Comparison of ENCODE assay signal across 8 mouse cellular contexts in the genomic region with DNA sequence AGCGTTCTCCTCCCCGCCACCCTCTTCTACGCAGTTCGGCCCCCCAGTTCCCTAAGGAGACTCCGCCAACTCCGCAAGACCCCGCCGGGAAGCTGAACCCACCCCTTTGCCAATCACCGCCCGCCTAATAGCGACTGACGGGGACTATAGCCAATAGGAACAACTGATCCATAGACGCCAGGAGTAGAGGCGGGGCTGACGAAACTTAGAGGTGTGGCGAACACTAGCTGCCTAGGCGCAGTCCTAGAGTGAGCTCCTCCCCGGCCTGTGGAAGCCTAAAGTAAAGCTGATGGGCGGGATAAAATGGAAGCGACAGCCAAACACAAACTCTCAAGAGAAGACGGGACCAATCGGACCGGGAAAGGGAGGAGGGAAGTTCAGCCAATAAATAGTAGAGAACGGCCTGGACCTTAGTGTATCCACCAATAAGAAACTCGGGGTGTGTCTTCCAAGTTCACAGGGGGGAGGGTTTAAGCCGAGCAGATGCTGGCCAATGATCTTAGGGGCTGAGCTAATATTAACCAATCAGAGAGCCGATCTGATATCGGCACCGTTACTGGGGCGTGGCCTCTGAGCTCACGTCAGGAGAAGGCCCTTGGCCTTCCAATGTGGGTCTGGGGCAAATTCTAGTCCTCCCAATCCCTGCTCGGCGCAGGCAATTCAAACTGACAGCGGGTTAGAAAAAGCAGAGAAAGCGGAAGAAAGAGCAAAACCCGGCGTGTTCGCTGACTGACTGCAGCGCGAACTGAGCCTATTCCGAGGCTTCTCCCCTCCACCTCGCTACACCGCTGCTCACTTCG. TPM values are rescaled to one million over a fixed set of nuclear protein-coding genes. Genes with fewer than 3 reads are reported as not detected.
DNase-seq lines count a peak whose midpoint lies in the region; ATAC-seq lines count a peak whose summit lies in the region.

A gene (minus strand): TSS at position 72 of the 800 bp plus-strand sequence.
A gene (plus strand): TSS at position 623 of the 800 bp plus-strand sequence.

- H3K36me3 ChIP-seq in intestine, embryonic 14.5 days (ENCODE audit: control insufficient read depth, insufficient read depth, low read length), result no peaks in the 10 kb centered on the region

- no peaks in the 10 kb centered on the region for H3K27me3 ChIP-seq in intestine, embryonic 14.5 days (replicated peaks; ENCODE audit: control insufficient read depth, insufficient read depth, low read length)

- no peaks in the 10 kb centered on the region for H3K9me3 ChIP-seq in intestine, embryonic 14.5 days (ENCODE audit: control insufficient read depth, low read length)

- peak; percentile 93 to 97 for DNase-seq in adrenal gland, adult 18-20 months (ENCODE audit: low spot score in 2 of 2)
- peak; percentile 99 for DNase-seq in embryo, embryonic 11 days
- DNase-seq in gastrocnemius, postnatal 25 days, result peak; percentile 99
- peak; percentile 97 for DNase-seq in intestine, embryonic 14.5 days (ENCODE audit: low spot score)
- DNase-seq in left cerebral cortex, postnatal 14 days (ENCODE audit: low spot score in 2 of 2), result peak; percentile 98 to 100
- peak; percentile 100 for DNase-seq in mesoderm, embryonic 11.5 days (ENCODE audit: low read depth, low spot score)
- peak; percentile 97 to 99 for DNase-seq in right cerebral cortex, postnatal 36 days (ENCODE audit: low spot score in 2 of 2)
- DNase-seq in yolk sac, embryonic 10.5 days (ENCODE audit: low spot score), result peak; percentile 99

- H3K4me1 ChIP-seq in intestine, embryonic 14.5 days (replicated peaks; ENCODE audit: control insufficient read depth, insufficient read depth, low read length), result peaks cover 42% of the 10 kb centered on the region

- peak within 1 kb of the TSS; percentile 82 for H3K4me3 ChIP-seq in intestine, embryonic 14.5 days (ENCODE audit: low read depth, low read length)

- H3K4me2 ChIP-seq in intestine, embryonic 14.5 days (ENCODE audit: low read length), result peak within 1 kb of the TSS; percentile 89

- peak; percentile 96 for ATAC-seq in intestine, embryonic 14.5 days (replicated peaks; ENCODE audit: low FRiP score, low TSS enrichment, low read depth)

- intact Hi-C loops in left cerebral cortex, postnatal 14 days (cut with DNase I), result loop anchor here (5.0 kb wide), 3 partner anchors 95 to 230 kb away; no protein-coding TSS in a partner anchor

- H3K27ac ChIP-seq in intestine, embryonic 14.5 days (ENCODE audit: low read depth), result peak within 1 kb of the TSS; percentile 91

- H3K9ac ChIP-seq in intestine, embryonic 14.5 days (ENCODE audit: low read length), result peak within 1 kb of the TSS; percentile 75

- WGBS in intestine, embryonic 14.5 days, result under 1% methylated on average over 44 of the region's 44 CpGs

RNA-seq across cellular contexts. Expression of the first gene that starts in this region (rescaled TPM):
- total RNA-seq in adrenal gland, adult 18-20 months (2021), result 10 to 100 TPM; 22.6 to 22.9 TPM
- total RNA-seq in gastrocnemius, postnatal 25 days (2021), result 10 to 100 TPM; 13.4 to 15.0 TPM
- 14.3 and 16.4 TPM in 2 replicates for polyA plus RNA-seq in intestine, embryonic 14.5 days (2014; fragmentation: Nextera tagmentation; extraction: Ambion mirVana)
- total RNA-seq in left cerebral cortex, postnatal 14 days (2021), result 100 to 1,000 TPM; 101 to 106 TPM

RNA-seq across cellular contexts. Expression of the second gene that starts in this region (rescaled TPM):
- total RNA-seq in adrenal gland, adult 18-20 months (2021), result 1 to 10 TPM in 1 of 2 experiments, under 1 TPM in 1; 0.83 to 1.1 TPM
- total RNA-seq in gastrocnemius, postnatal 25 days (2021), result under 1 TPM; 0.27 to 0.33 TPM
- polyA plus RNA-seq in intestine, embryonic 14.5 days (2014; fragmentation: Nextera tagmentation; extraction: Ambion mirVana), result 2.8 and 3.0 TPM in 2 replicates
- 1 to 10 TPM in 1 of 2 experiments, under 1 TPM in 1; 0.99 to 2.1 TPM for total RNA-seq in left cerebral cortex, postnatal 14 days (2021)

Comparison
In these comparisons a context has a peak if more than half of its experiments do, and no peak if none do; other contexts are left out.
1. Peak in every context shown above with its lines: DNase-seq, ATAC-seq, H3K4me3 ChIP-seq and H3K27ac ChIP-seq.
2. RNA of the first gene that starts in this region (total RNA-seq): 101 to 106 TPM in left cerebral cortex, postnatal 14 days; 22.6 to 22.9 TPM in adrenal gland, adult 18-20 months and 13.4 to 15.0 TPM in gastrocnemius, postnatal 25 days; every median in the first group is over 4 times any median in the second.